Mouse (Mus musculus) liver, embryonic 11.5 days (tissue): Measurements from ENCODE around the gene Ak8. TPM values are rescaled to one million over a fixed set of nuclear protein-coding genes. Genes with fewer than 3 reads are reported as not detected.

Experiments
- ATAC-seq: fragments of 200-750 bp; cut with Nextera tagmentation; replicated peaks from 2 replicates; pipeline ENCODE4 v1.8.0; 2017; ENCODE audit warnings: moderate number of reproducible peaks, mild to moderate bottlenecking, moderate TSS enrichment, moderate library complexity; ENCODE audit not compliant: low FRiP score
- DNase-seq: peaks from one replicate; pipeline ENCODE4 v3.0.0-alpha.2; 2017; ENCODE audit warnings: low spot score
- H3K27ac ChIP-seq: fragments of 300-500 bp; sonication (generic); 2 replicates; pipeline ENCODE4 v1.5.1; 2014; ENCODE audit warnings: mild to moderate bottlenecking, low read depth, low read length, control low read depth
- H3K27me3 ChIP-seq: fragments of 300-500 bp; sonication (generic); replicated peaks from 2 replicates; pipeline ENCODE4 v1.6.1; 2014; ENCODE audit warnings: low read length, mixed read lengths; ENCODE audit not compliant: control insufficient read depth, insufficient read depth
- H3K36me3 ChIP-seq: fragments of 300-500 bp; sonication (generic); 2 replicates; pipeline ENCODE4 v1.6.1; 2014; ENCODE audit warnings: mild to moderate bottlenecking, low read length, moderate library complexity, mixed read lengths; ENCODE audit not compliant: control insufficient read depth, insufficient read depth
- H3K4me1 ChIP-seq: fragments of 300-500 bp; sonication (generic); replicated peaks from 2 replicates; pipeline ENCODE4 v1.6.1; 2014; ENCODE audit warnings: low read length, mixed read lengths; ENCODE audit not compliant: control insufficient read depth, insufficient read depth
- H3K4me2 ChIP-seq: fragments of 300-500 bp; sonication (generic); 2 replicates; pipeline ENCODE4 v1.6.1; 2014; ENCODE audit warnings: mild to moderate bottlenecking, control low read depth, moderate library complexity
- H3K4me3 ChIP-seq: fragments of 300-500 bp; sonication (generic); 2 replicates; pipeline ENCODE4 v1.5.1; 2014; ENCODE audit warnings: low read depth, low read length, control low read depth
- H3K9ac ChIP-seq: fragments of 300-500 bp; sonication (generic); 2 replicates; pipeline ENCODE4 v1.6.1; 2014; ENCODE audit warnings: low read depth, low read length, control low read depth
- H3K9me3 ChIP-seq: fragments of 300-500 bp; sonication (generic); 2 replicates; pipeline ENCODE4 v1.6.1; 2016; ENCODE audit warnings: low read length, inconsistent platforms, mixed read lengths; ENCODE audit not compliant: control insufficient read depth
- WGBS: fragments of 180-500 bp; shearing (Covaris S2); extraction: QIAGEN DNeasy Blood & Tissue Kit; methylation state at CpG from one replicate; pipeline ENCODE4 v1.1.7; 2014; 5-methylcytosine and 5-hydroxymethylcytosine counted together
- polyA plus RNA-seq: library from polyadenylated mRNA; unstranded; fragments of >200 nt; fragmentation: Nextera tagmentation; extraction: Ambion mirVana; gene quantifications from 2 replicates; pipeline ENCODE4 v1.2.1, GENCODE M21; 2014

Gene Ak8
- polyA plus RNA-seq, 1 experiment from 2014 or later: 0.69 TPM

GRCm38 (mm10) chr2:28706787-28707186 is 6.8 kb downstream of the Ak8 start:
- Histone ChIP-seq H3K9ac (no peak overlapping the region), H3K27me3 (no peaks in the 10 kb centered on the region)

GRCm38 (mm10) chr2:28713036-28713435 is 13.1 kb downstream of the Ak8 start:
- H3K36me3 ChIP-seq: no peaks in the 10 kb centered on the region
- no peak overlapping the region for H3K4me2 ChIP-seq
- no peak overlapping the region for H3K27ac ChIP-seq
- no peak overlapping the region for H3K9ac ChIP-seq
- DNase-seq (no peak), ATAC-seq (no peak)
- no peaks in the 10 kb centered on the region for H3K9me3 ChIP-seq
- H3K27me3 ChIP-seq: no peaks in the 10 kb centered on the region
- H3K4me3 ChIP-seq: no peak overlapping the region
- no peaks in the 10 kb centered on the region for H3K4me1 ChIP-seq
- 85% methylated on average over 8 of the region's 8 CpGs for WGBS

More at GRCm38 (mm10) chr2:28706787-28707186, 6.8 kb downstream of the Ak8 start:
- Histone ChIP-seq H3K9me3 (no peaks in the 10 kb centered on the region), H3K27ac (no peak overlapping the region), H3K4me3 (no peak overlapping the region), H3K4me2 (no peak overlapping the region), H3K4me1 (peaks cover 23% of the 10 kb centered on the region), H3K36me3 (no peaks in the 10 kb centered on the region)
- 47% methylated on average over 6 of the region's 6 CpGs for WGBS
- ATAC-seq (no peak), DNase-seq (no peak)

GRCm38 (mm10) chr2:28722419-28722818 is 22.5 kb downstream of the Ak8 start:
- DNase-seq (no peak), ATAC-seq (no peak)
- Histone ChIP-seq H3K36me3 (no peaks in the 10 kb centered on the region), H3K27me3 (no peaks in the 10 kb centered on the region), H3K27ac (no peak overlapping the region), H3K9ac (no peak overlapping the region), H3K9me3 (no peaks in the 10 kb centered on the region), H3K4me2 (no peak overlapping the region), H3K4me3 (no peak overlapping the region), H3K4me1 (no peaks in the 10 kb centered on the region)
- 88% methylated on average over 8 of the region's 8 CpGs for WGBS

- Histone ChIP-seq H3K4me1 (0 out of 2 replicates have a peak, but pooled peaks cover 2% of the 10 kb centered on the region), H3K4me3 (no peak overlapping the region), H3K27me3 (no peaks in the 10 kb centered on the region), H3K9ac (no peak overlapping the region), H3K4me2 (no peak overlapping the region), H3K9me3 (no peaks in the 10 kb centered on the region), H3K36me3 (no peaks in the 10 kb centered on the region), H3K27ac (no peak overlapping the region)
- ATAC-seq: no peak
- DNase-seq: no peak
- WGBS: 60% methylated on average over 9 of the region's 9 CpGs
Measured at GRCm38 (mm10) chr2:28723912-28724311, 23.9 kb downstream of the Ak8 start.

GRCm38 (mm10) chr2:28727786-28728404 is 27.9 kb downstream of the Ak8 start:
- Histone ChIP-seq H3K4me3 (no peak overlapping the region), H3K9me3 (no peaks in the 10 kb centered on the region), H3K4me2 (no peak overlapping the region), H3K36me3 (no peaks in the 10 kb centered on the region), H3K27me3 (no peaks in the 10 kb centered on the region), H3K27ac (no peak overlapping the region), H3K4me1 (0 out of 2 replicates have a peak, but pooled peaks cover 2% of the 10 kb centered on the region), H3K9ac (no peak overlapping the region)
- 54% methylated on average over 16 of the region's 16 CpGs for WGBS
- no peak for ATAC-seq
- DNase-seq: no peak

- H3K27me3 ChIP-seq: no peaks in the 10 kb centered on the region
- no peak overlapping the region for H3K4me3 ChIP-seq
- H3K27ac ChIP-seq: no peak overlapping the region
- ATAC-seq (no peak), DNase-seq (no peak)
- H3K4me2 ChIP-seq: no peak overlapping the region
- no peaks in the 10 kb centered on the region for H3K36me3 ChIP-seq
- H3K4me1 ChIP-seq: 0 out of 2 replicates have a peak, but pooled peaks cover 2% of the 10 kb centered on the region
- H3K9ac ChIP-seq: no peak overlapping the region
- no peaks in the 10 kb centered on the region for H3K9me3 ChIP-seq
Measured at GRCm38 (mm10) chr2:28730676-28731075, 30.7 kb downstream of the Ak8 start.

- peaks cover 4% of the 10 kb centered on the region; the same call in 1 of the 2 replicates for H3K27me3 ChIP-seq
- 88% methylated on average over 5 of the region's 5 CpGs for WGBS
- no peak for ATAC-seq
Measured at GRCm38 (mm10) chr2:28737112-28737511, 37.1 kb downstream of the Ak8 start.

GRCm38 (mm10) chr2:28740159-28740558 is 40.2 kb downstream of the Ak8 start:
- H3K9me3 ChIP-seq: no peaks in the 10 kb centered on the region
- H3K36me3 ChIP-seq: no peaks in the 10 kb centered on the region
- no peak overlapping the region for H3K27ac ChIP-seq
- H3K9ac ChIP-seq: no peak overlapping the region
- H3K27me3 ChIP-seq: peaks cover 4% of the 10 kb centered on the region; the same call in 1 of the 2 replicates
- DNase-seq (no peak), ATAC-seq (no peak)
- WGBS: 82% methylated on average over 5 of the region's 5 CpGs
- no peak overlapping the region for H3K4me3 ChIP-seq
- no peaks in the 10 kb centered on the region for H3K4me1 ChIP-seq
- no peak overlapping the region for H3K4me2 ChIP-seq

More at GRCm38 (mm10) chr2:28737112-28737511, 37.1 kb downstream of the Ak8 start:
- Histone ChIP-seq H3K4me2 (no peak overlapping the region), H3K9ac (no peak overlapping the region), H3K4me3 (no peak overlapping the region), H3K36me3 (no peaks in the 10 kb centered on the region), H3K27ac (no peak overlapping the region), H3K9me3 (no peaks in the 10 kb centered on the region), H3K4me1 (no peaks in the 10 kb centered on the region)
- DNase-seq: no peak

GRCm38 (mm10) chr2:28742701-28743100 is 42.7 kb downstream of the Ak8 start:
- Histone ChIP-seq H3K27me3 (peaks cover 4% of the 10 kb centered on the region; the same call in 1 of the 2 replicates), H3K27ac (no peak overlapping the region), H3K4me3 (no peak overlapping the region), H3K4me1 (no peaks in the 10 kb centered on the region), H3K4me2 (no peak overlapping the region), H3K9ac (no peak overlapping the region), H3K36me3 (no peaks in the 10 kb centered on the region), H3K9me3 (no peaks in the 10 kb centered on the region)
- ATAC-seq (no peak), DNase-seq (no peak)
- WGBS: 78% methylated on average over 8 of the region's 8 CpGs
